ENCODE assay signal across 8 mouse cellular contexts in the genomic region with DNA sequence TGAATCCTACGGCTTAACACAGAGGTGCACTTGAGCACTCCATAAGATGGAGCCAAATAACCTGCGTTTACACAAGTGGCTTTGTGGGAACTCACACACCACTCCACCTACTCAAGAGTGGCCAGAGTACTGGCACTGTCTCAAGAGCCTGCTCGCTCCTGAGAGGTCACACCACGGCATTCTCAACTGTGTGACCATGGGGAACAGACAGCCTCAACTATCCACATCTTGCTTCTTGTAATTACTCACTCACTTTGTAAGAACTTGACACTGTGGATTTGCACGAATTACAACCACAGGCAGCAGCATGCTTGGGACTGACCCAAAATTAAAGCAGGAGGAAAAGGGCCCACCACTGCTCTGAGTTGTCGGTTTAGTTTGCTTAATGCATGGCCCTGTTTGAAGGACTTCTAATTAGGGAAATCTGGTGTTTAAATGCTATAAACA. TPM values are rescaled to one million over a fixed set of nuclear protein-coding genes. Genes with fewer than 3 reads are reported as not detected.
DNase-seq lines count a peak whose midpoint lies in the region; ATAC-seq lines count a peak whose summit lies in the region.

No protein-coding gene starts in this region.

- 0 out of 2 replicates have a peak overlapping the region, but pooled peaks have one; percentile 20 for H3K9ac ChIP-seq in hindbrain, embryonic 11.5 days (ENCODE audit: low read depth, low read length)
- peak overlapping the region; percentile 69 for H3K9ac ChIP-seq in liver, embryonic 11.5 days (ENCODE audit: low read depth, low read length)

- H3K4me1 ChIP-seq in forebrain, embryonic 10.5 days, result peaks cover 21% of the 10 kb centered on the region
- no peaks in the 10 kb centered on the region for H3K4me1 ChIP-seq in hindbrain, embryonic 11.5 days (replicated peaks; ENCODE audit: control insufficient read depth, insufficient read depth, low read length)
- peaks cover 16% of the 10 kb centered on the region for H3K4me1 ChIP-seq in liver, embryonic 11.5 days (replicated peaks; ENCODE audit: control insufficient read depth, insufficient read depth, low read length)

- H3K9me3 ChIP-seq in forebrain, embryonic 10.5 days, result no peaks in the 10 kb centered on the region
- H3K9me3 ChIP-seq in hindbrain, embryonic 11.5 days (ENCODE audit: control insufficient read depth, low read length), result no peaks in the 10 kb centered on the region
- H3K9me3 ChIP-seq in liver, embryonic 11.5 days (ENCODE audit: control insufficient read depth, low read length), result no peaks in the 10 kb centered on the region

- H3K4me3 ChIP-seq in forebrain, embryonic 10.5 days, result peak overlapping the region; percentile 47
- H3K4me3 ChIP-seq in hindbrain, embryonic 11.5 days (ENCODE audit: low read depth, low read length), result peak overlapping the region; percentile 20
- H3K4me3 ChIP-seq in liver, embryonic 11.5 days (ENCODE audit: low read depth, low read length), result peak overlapping the region; percentile 68

- peak overlapping the region; percentile 3 for H3K27ac ChIP-seq in forebrain, embryonic 10.5 days
- no peak overlapping the region for H3K27ac ChIP-seq in hindbrain, embryonic 11.5 days (ENCODE audit: low read depth, low read length)
- peak overlapping the region; percentile 73 for H3K27ac ChIP-seq in liver, embryonic 11.5 days (ENCODE audit: low read depth, low read length)

- H3K36me3 ChIP-seq in forebrain, embryonic 10.5 days (replicated peaks), result no peaks in the 10 kb centered on the region
- H3K36me3 ChIP-seq in hindbrain, embryonic 11.5 days (ENCODE audit: control insufficient read depth, insufficient read depth, low read length), result no peaks in the 10 kb centered on the region
- H3K36me3 ChIP-seq in liver, embryonic 11.5 days (ENCODE audit: control insufficient read depth, insufficient read depth, low read length), result no peaks in the 10 kb centered on the region

- no peaks in the 10 kb centered on the region for H3K27me3 ChIP-seq in forebrain, embryonic 10.5 days (ENCODE audit: poor library complexity, severe bottlenecking)
- no peaks in the 10 kb centered on the region for H3K27me3 ChIP-seq in hindbrain, embryonic 11.5 days (ENCODE audit: control insufficient read depth, insufficient read depth, low read length)
- no peaks in the 10 kb centered on the region for H3K27me3 ChIP-seq in liver, embryonic 11.5 days (replicated peaks; ENCODE audit: control insufficient read depth, insufficient read depth, low read length)

- DNase-seq in adrenal gland, adult (ENCODE audit: inconsistent age in 2 of 2, low spot score in 1 of 2), result peak; percentile 45 to 83
- DNase-seq in adrenal gland, postnatal 4 days (ENCODE audit: low spot score in 2 of 2), result no peak
- peak; percentile 62 for DNase-seq in adrenal gland, postnatal 10 days
- no peak for DNase-seq in forebrain, embryonic 10.5 days (ENCODE audit: extremely low spot score, low spot score)
- DNase-seq in hindbrain, embryonic 11.5 days (ENCODE audit: low spot score), result peak; percentile 25
- DNase-seq in liver, embryonic 11.5 days (ENCODE audit: low spot score), result peak; percentile 49
- DNase-seq in right cerebral cortex, postnatal 36 days (ENCODE audit: low spot score in 2 of 2), result no peak

- 59% methylated on average over 6 of the region's 6 CpGs for WGBS in forebrain, embryonic 10.5 days
- WGBS in hindbrain, embryonic 11.5 days, result 41% methylated on average over 6 of the region's 6 CpGs
- WGBS in liver, embryonic 11.5 days, result 12% methylated on average over 6 of the region's 6 CpGs

- no peak for ATAC-seq in hindbrain, embryonic 11.5 days (ENCODE audit: low FRiP score)
- peak; percentile 61 for ATAC-seq in liver, embryonic 11.5 days (replicated peaks; ENCODE audit: low FRiP score)
- peak; percentile 60 for ATAC-seq in monocyte, adult 5-6 weeks (replicated peaks; ENCODE audit: insufficient number of reproducible peaks, low FRiP score, low TSS enrichment, poor library complexity, severe bottlenecking)

- H3K4me2 ChIP-seq in hindbrain, embryonic 11.5 days (replicated peaks; ENCODE audit: low read depth, low read length), result peak overlapping the region; percentile 22; the same call in 1 of the 2 replicates
- peak overlapping the region; percentile 70 for H3K4me2 ChIP-seq in liver, embryonic 11.5 days

RNA-seq across cellular contexts. Expression of a gene that starts 18.3 kb away (rescaled TPM):
- 10 to 100 TPM; 40.6 to 41.5 TPM for total RNA-seq in adrenal gland, postnatal 4 days (2021)
- total RNA-seq in adrenal gland, postnatal 10 days (2021), result 10 to 100 TPM; 41.2 to 41.6 TPM
- 16.2 and 18.8 TPM in 2 replicates for polyA plus RNA-seq in forebrain, embryonic 10.5 days (2016; fragmentation: Nextera tagmentation; extraction: Ambion mirVana)
- 28.9 and 29.1 TPM in 2 replicates for polyA plus RNA-seq in hindbrain, embryonic 11.5 days (2014; fragmentation: Nextera tagmentation; extraction: Ambion mirVana)
- polyA plus RNA-seq in liver, embryonic 11.5 days (2014; fragmentation: Nextera tagmentation; extraction: Ambion mirVana), result 29.7 and 33.1 TPM in 2 replicates
- 90.9 to 144 TPM (median 114 TPM) in 3 replicates for total RNA-seq in monocyte, adult 5-6 weeks (2017)

RNA-seq across cellular contexts. Expression of a gene that starts 18.4 kb away (rescaled TPM):
- 100 to 1,000 TPM; 158 to 202 TPM for total RNA-seq in adrenal gland, postnatal 4 days (2021)
- total RNA-seq in adrenal gland, postnatal 10 days (2021), result 100 to 1,000 TPM; 101 to 147 TPM
- polyA plus RNA-seq in forebrain, embryonic 10.5 days (2016; fragmentation: Nextera tagmentation; extraction: Ambion mirVana), result 444 and 478 TPM in 2 replicates
- polyA plus RNA-seq in hindbrain, embryonic 11.5 days (2014; fragmentation: Nextera tagmentation; extraction: Ambion mirVana), result 424 and 450 TPM in 2 replicates
- polyA plus RNA-seq in liver, embryonic 11.5 days (2014; fragmentation: Nextera tagmentation; extraction: Ambion mirVana), result 234 and 253 TPM in 2 replicates
- total RNA-seq in monocyte, adult 5-6 weeks (2017), result 165 to 273 TPM (median 214 TPM) in 3 replicates

RNA-seq across cellular contexts. Expression of a gene that starts 25.8 kb away (rescaled TPM):
- 1 to 10 TPM in 1 of 2 experiments, under 1 TPM in 1; 0.76 to 5.0 TPM for total RNA-seq in adrenal gland, postnatal 4 days (2021)
- 1 to 10 TPM in 1 of 2 experiments, under 1 TPM in 1; 0.94 to 1.7 TPM for total RNA-seq in adrenal gland, postnatal 10 days (2021)
- polyA plus RNA-seq in forebrain, embryonic 10.5 days (2016; fragmentation: Nextera tagmentation; extraction: Ambion mirVana), result 1.9 and 3.5 TPM in 2 replicates
- 3.1 and 5.0 TPM in 2 replicates for polyA plus RNA-seq in hindbrain, embryonic 11.5 days (2014; fragmentation: Nextera tagmentation; extraction: Ambion mirVana)
- 12.1 and 15.4 TPM in 2 replicates for polyA plus RNA-seq in liver, embryonic 11.5 days (2014; fragmentation: Nextera tagmentation; extraction: Ambion mirVana)
- 2.5 to 6.6 TPM in 2 of 3 replicates, not detected in the other for total RNA-seq in monocyte, adult 5-6 weeks (2017)

Comparison
In these comparisons a context has a peak if more than half of its experiments do, and no peak if none do; other contexts are left out.
1. DNase-seq: peak in adrenal gland, adult (2 of 2), adrenal gland, postnatal 10 days (single experiment), hindbrain, embryonic 11.5 days (single experiment) and liver, embryonic 11.5 days (single experiment); none in adrenal gland, postnatal 4 days (0 of 2), forebrain, embryonic 10.5 days (single experiment) and right cerebral cortex, postnatal 36 days (0 of 2).
2. Peak in every context shown above with its lines, with median percentiles within 50 percentile points of each other: H3K4me3 ChIP-seq.